Mouse (Mus musculus): ENCODE results near the gene Zan. TPM values are rescaled to one million over a fixed set of nuclear protein-coding genes. Genes with fewer than 3 reads are reported as not detected.

Gene Zan
- polyA plus RNA-seq, 1 experiment from 2014 or later, result 0.04 TPM

DNA sequence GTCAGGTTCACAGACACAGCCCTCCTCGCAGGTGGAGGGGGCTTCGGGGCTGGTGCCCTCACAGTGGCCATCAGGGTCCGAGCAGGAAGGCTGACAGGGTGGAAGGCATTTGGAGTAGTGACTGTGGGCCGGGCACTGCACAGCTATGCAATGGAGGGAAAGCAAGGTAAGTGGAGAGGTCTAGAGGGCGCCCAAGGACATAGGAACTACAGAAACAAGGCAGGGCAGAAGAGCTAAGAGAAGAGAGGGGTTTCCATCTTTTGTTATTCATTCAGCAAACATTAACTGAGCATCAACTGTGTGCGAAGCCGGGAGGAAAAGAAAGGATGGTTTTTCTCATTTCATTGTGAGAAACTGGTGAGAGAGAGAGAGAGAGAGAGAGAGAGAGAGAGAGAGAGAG is 82.4 kb downstream of the Zan start:
- Histone ChIP-seq H3K9me3 (no peaks in the 10 kb centered on the region), H3K36me3 (no peaks in the 10 kb centered on the region), H3K4me3 (no peak overlapping the region), H3K4me2 (replicated peaks) (no peak overlapping the region), H3K9ac (no peak overlapping the region), H3K27me3 (replicated peaks) (no peaks in the 10 kb centered on the region), H3K4me1 (no peaks in the 10 kb centered on the region), H3K27ac (no peak overlapping the region)
- WGBS, result 47% methylated on average over 7 of the region's 7 CpGs
- ATAC-seq (ENCODE audit: low FRiP score, low read depth), result no peak

DNA sequence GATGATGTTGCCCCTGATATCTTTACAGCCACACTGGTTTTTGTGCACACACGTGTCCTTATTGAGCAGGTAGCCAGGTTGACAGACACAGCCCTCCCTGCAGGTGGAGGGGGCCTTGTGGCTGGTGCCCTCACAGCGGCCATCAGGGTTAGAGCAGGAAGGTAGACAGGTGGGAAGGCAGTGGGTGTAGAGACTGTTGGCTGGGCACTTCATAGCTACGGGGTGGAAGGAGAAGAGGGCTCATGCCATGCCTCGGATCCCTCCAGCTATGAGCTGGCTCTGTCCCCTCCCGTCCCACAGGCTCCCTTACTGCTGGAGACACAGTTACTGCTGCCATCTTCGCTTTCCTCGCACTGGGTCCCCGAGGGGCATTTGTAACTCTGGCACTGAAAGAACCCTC is 85.2 kb downstream of the Zan start:
- H3K27me3 ChIP-seq (replicated peaks), result no peaks in the 10 kb centered on the region
- 87% methylated on average over 8 of the region's 8 CpGs for WGBS
- H3K9me3 ChIP-seq, result no peaks in the 10 kb centered on the region
- H3K27ac ChIP-seq, result no peak overlapping the region
- H3K36me3 ChIP-seq, result no peaks in the 10 kb centered on the region
- no peak overlapping the region for H3K9ac ChIP-seq
- no peak overlapping the region for H3K4me3 ChIP-seq
- no peak overlapping the region for H3K4me2 ChIP-seq (replicated peaks)
- no peak for ATAC-seq (ENCODE audit: low FRiP score, low read depth)
- no peaks in the 10 kb centered on the region for H3K4me1 ChIP-seq

DNA sequence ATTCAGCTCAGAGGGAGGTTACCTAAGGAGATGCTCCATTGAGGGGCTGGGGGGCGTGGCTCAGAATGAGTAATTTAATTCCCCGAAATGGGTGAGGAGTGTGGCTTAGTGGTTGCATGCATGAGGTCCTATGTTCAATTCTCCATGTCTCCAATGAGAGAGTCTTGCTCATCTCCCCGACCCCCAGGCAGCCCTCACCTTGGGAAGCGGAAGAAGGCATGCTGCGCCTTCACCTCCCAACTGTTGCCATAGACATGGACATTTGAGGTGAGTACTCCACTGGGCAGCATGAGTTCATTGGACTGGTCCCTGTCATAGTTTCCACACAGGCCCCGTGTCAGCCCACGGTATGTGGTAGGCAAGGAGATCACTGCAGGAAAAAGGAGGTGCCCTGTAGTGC is 90.2 kb downstream of the Zan start:
- H3K36me3 ChIP-seq, result no peaks in the 10 kb centered on the region
- H3K27ac ChIP-seq, result no peak overlapping the region
- H3K27me3 ChIP-seq (replicated peaks), result no peaks in the 10 kb centered on the region
- 84% methylated on average over 7 of the region's 7 CpGs for WGBS
- no peak overlapping the region for H3K9ac ChIP-seq
- H3K4me3 ChIP-seq, result no peak overlapping the region
- no peak for ATAC-seq (ENCODE audit: low FRiP score, low read depth)
- H3K9me3 ChIP-seq, result no peaks in the 10 kb centered on the region
- H3K4me1 ChIP-seq, result no peaks in the 10 kb centered on the region
- no peak overlapping the region for H3K4me2 ChIP-seq (replicated peaks)

DNA sequence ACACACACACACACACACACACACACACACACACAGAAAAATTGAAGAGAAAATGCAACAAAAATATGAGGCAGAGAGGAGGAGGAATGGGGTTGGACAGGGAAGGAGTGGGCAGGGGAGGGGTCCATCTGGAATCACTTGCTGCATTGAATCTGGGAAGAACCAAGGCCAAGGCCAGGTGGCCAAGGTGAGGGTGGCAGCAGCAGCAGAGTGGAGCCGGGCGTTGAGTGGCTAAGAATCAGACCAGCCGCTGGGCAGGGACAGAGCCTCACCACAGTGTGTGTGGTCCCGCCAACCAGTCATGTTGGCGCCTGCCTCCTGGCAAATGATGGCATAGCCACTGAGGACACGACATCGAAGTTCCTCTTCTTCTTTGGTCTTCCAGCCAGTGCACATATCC is 93.4 kb downstream of the Zan start:
- Histone ChIP-seq H3K9me3 (no peaks in the 10 kb centered on the region), H3K36me3 (no peaks in the 10 kb centered on the region), H3K4me1 (no peaks in the 10 kb centered on the region), H3K9ac (no peak overlapping the region), H3K27me3 (replicated peaks) (no peaks in the 10 kb centered on the region), H3K4me2 (replicated peaks) (no peak overlapping the region), H3K27ac (no peak overlapping the region), H3K4me3 (no peak overlapping the region)
- ATAC-seq (ENCODE audit: low FRiP score, low read depth), result no peak
- WGBS, result 84% methylated on average over 7 of the region's 7 CpGs

DNA sequence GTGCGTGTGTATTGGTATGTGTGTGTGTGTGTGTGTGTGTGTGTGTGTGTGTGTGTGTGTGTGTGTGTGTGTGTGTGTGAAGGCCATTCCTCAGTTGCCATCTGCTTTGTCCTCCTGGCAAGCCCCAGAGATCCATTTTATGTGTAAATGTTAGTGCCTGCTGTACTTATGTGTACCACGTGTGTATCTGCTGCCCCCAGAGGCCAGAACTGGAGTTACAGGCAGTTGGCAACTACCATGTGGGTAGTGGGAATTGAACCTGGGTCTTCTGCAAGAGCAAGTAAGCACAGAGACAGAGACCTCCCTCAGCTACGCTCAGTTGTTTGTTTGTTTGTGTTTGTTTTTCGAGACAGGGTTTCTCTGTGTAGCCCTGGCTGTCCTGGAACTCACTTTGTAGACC is 95.7 kb downstream of the Zan start:
- no peaks in the 10 kb centered on the region for H3K36me3 ChIP-seq
- H3K9me3 ChIP-seq, result no peaks in the 10 kb centered on the region
- H3K4me1 ChIP-seq, result no peaks in the 10 kb centered on the region
- H3K4me3 ChIP-seq, result no peak overlapping the region
- H3K9ac ChIP-seq, result no peak overlapping the region
- ATAC-seq (ENCODE audit: low FRiP score, low read depth), result no peak
- no peaks in the 10 kb centered on the region for H3K27me3 ChIP-seq (replicated peaks)
- WGBS, result 59% methylated on average over 4 of the region's 4 CpGs
- H3K4me2 ChIP-seq (replicated peaks), result no peak overlapping the region
- H3K27ac ChIP-seq, result no peak overlapping the region

DNA sequence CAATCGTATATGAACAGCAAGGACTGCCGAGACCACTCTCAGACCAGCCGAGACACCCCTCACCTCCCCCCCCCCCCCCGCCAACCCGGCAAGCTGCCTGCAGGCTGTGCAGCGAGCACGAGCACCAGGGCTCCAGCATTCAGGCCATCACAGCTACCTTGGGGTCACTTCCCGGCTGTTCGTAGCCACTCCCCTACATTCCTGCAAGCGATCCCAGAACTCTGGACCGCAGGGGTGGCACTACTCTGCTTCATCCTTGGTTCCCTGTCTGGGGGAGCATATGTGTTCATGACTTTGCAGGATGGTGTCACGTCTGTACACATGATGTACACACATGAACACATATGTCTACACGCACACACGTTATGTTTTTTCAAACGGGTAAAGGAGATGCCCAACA is 99.3 kb downstream of the Zan start:
- Histone ChIP-seq H3K4me3 (no peak overlapping the region), H3K9me3 (no peaks in the 10 kb centered on the region), H3K9ac (no peak overlapping the region), H3K4me2 (replicated peaks) (no peak overlapping the region), H3K36me3 (peaks cover 25% of the 10 kb centered on the region), H3K27me3 (replicated peaks) (no peaks in the 10 kb centered on the region), H3K4me1 (no peaks in the 10 kb centered on the region), H3K27ac (no peak overlapping the region)
- 32% methylated on average over 11 of the region's 15 CpGs for WGBS
- ATAC-seq (ENCODE audit: low FRiP score, low read depth), result no peak

DNA sequence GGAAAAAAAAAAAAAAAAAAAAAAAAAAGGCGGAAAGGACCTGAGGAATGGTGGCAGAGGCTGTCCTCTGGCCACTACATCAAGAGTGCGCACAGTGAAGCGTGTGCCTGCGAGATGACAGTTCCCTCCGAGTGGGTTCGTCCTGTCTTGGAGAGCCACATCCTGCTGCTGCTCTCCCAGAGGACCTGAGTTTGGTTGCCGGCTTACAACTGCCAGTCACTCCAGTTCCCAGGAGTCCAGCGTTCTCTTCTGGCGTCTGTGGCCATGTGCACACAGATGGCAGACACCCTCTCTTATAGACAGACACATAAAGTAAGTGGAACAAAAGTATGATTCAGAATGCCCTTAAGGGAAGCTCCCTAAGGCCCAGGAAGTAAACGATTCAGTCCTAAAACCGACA is 99.7 kb downstream of the Zan start:
- ATAC-seq (ENCODE audit: low FRiP score, low read depth), result no peak
- no peaks in the 10 kb centered on the region for H3K27me3 ChIP-seq (replicated peaks)
- H3K36me3 ChIP-seq, result peaks cover 30% of the 10 kb centered on the region
- H3K4me1 ChIP-seq, result no peaks in the 10 kb centered on the region
- no peaks in the 10 kb centered on the region for H3K9me3 ChIP-seq
- H3K4me3 ChIP-seq, result no peak overlapping the region
- H3K27ac ChIP-seq, result no peak overlapping the region
- H3K9ac ChIP-seq, result no peak overlapping the region
- H3K4me2 ChIP-seq (replicated peaks), result no peak overlapping the region
- 33% methylated on average over 10 of the region's 11 CpGs for WGBS

DNA sequence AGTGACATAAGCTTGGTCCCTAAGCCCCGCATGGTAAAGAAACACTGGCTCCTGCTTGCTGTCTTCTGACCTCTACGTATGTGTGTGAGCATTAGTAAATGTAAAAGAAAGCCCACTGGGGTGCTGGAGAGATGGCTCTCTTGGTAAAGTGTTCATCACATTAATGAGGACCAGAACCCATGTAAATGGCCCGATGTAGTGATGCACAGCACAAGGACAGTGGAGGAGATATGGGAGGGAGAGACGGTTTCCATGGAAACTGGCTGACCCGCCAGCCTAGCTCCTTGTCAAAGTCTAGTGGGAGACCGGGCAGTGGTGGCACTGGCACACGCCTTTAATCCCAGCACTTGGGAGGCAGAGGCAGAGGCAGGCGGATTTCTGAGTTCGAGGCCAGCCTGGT is 100.1 kb downstream of the Zan start:
- Histone ChIP-seq H3K27ac (no peak overlapping the region), H3K4me3 (no peak overlapping the region), H3K4me2 (replicated peaks) (no peak overlapping the region), H3K27me3 (replicated peaks) (no peaks in the 10 kb centered on the region), H3K4me1 (no peaks in the 10 kb centered on the region), H3K36me3 (peaks cover 34% of the 10 kb centered on the region), H3K9me3 (no peaks in the 10 kb centered on the region), H3K9ac (no peak overlapping the region)
- no peak for ATAC-seq (ENCODE audit: low FRiP score, low read depth)
- 54% methylated on average over 9 of the region's 9 CpGs for WGBS

DNA sequence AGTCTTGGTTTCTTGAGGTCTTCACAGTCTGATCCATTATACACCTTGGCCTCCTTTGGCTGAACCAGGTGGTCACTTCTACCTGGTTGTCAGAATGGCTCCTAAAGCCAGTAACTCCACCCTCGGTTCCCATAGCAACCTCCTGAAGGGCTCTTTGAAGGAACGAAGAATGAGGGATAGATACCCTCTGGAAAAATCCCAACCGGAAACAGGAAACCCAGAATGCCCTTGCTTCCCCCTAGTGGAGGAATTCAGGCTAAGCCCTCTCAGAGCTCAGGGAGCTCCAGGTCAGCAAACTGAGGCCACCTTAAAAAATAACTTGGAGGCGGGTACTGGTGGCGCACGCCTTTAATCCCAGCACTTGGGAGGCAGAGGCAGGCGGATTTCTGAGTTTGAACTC is 100.7 kb downstream of the Zan start:
- ATAC-seq (ENCODE audit: low FRiP score, low read depth), result no peak
- Histone ChIP-seq H3K9me3 (no peaks in the 10 kb centered on the region), H3K27me3 (replicated peaks) (no peaks in the 10 kb centered on the region), H3K4me3 (no peak overlapping the region), H3K4me1 (no peaks in the 10 kb centered on the region), H3K27ac (no peak overlapping the region), H3K4me2 (replicated peaks) (no peak overlapping the region), H3K36me3 (peaks cover 39% of the 10 kb centered on the region), H3K9ac (no peak overlapping the region)
- WGBS, result 39% methylated on average over 7 of the region's 7 CpGs

DNA sequence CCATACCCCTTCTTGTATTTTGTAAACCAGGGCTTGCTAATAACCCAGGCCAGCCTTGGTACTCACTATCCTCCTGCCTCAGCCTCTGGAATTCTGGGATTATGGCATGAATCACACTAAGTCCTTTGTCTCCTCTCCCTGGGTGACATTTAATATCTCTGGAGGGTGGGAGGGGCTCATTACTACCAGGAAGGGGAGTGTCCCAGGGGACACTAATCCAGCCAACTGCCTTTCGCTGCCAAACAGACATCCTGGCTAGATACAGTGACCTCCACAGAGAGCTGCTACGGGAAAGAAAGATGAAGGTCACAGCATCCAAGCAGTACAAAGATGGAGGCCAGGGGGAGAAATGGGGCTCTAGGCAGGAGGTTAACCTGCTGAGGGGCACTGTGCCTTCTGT is 101.2 kb downstream of the Zan start:
- Histone ChIP-seq H3K4me2 (replicated peaks) (no peak overlapping the region), H3K4me3 (no peak overlapping the region), H3K27me3 (replicated peaks) (no peaks in the 10 kb centered on the region), H3K36me3 (peaks cover 45% of the 10 kb centered on the region), H3K9me3 (no peaks in the 10 kb centered on the region), H3K4me1 (no peaks in the 10 kb centered on the region), H3K27ac (no peak overlapping the region), H3K9ac (no peak overlapping the region)
- 39% methylated on average over 2 of the region's 2 CpGs for WGBS
- ATAC-seq (ENCODE audit: low FRiP score, low read depth), result no peak

DNA sequence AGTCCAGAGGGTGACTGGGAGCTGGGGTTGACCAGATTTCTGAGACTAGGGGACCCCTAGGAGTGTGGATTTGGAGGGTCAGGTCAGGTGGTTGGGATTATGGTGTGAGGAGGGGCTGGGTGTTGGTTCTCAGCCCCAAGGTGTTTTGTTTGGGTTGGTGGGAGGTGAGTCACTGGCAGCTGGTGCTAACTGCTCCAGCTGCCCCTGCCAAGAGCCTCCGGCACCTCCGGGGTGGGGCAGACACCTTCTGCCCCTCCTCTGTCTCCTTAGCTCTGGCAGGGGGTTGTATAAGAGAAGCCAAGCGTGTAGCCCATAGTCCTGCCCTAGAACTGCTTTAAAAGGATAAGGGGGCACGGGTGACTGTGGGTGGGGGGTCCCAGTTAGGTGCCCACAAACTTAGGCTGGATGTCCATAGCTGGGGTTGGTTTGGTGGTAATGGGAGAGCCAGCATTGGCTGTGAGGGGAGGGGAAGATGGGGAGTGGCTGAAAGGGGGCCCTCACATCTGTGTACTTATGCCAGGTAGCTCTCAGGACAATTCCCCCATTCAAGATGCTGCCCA is 102.3 kb downstream of the Zan start:
- Histone ChIP-seq H3K4me3 (no peak overlapping the region), H3K9me3 (no peaks in the 10 kb centered on the region), H3K9ac (no peak overlapping the region), H3K36me3 (peaks cover 54% of the 10 kb centered on the region), H3K4me2 (replicated peaks) (no peak overlapping the region), H3K4me1 (no peaks in the 10 kb centered on the region), H3K27me3 (replicated peaks) (no peaks in the 10 kb centered on the region), H3K27ac (no peak overlapping the region)
- no peak for ATAC-seq (ENCODE audit: low FRiP score, low read depth)
- whole genome bisulfite sequencing, result 82% methylated on average over 4 of the region's 4 CpGs

DNA sequence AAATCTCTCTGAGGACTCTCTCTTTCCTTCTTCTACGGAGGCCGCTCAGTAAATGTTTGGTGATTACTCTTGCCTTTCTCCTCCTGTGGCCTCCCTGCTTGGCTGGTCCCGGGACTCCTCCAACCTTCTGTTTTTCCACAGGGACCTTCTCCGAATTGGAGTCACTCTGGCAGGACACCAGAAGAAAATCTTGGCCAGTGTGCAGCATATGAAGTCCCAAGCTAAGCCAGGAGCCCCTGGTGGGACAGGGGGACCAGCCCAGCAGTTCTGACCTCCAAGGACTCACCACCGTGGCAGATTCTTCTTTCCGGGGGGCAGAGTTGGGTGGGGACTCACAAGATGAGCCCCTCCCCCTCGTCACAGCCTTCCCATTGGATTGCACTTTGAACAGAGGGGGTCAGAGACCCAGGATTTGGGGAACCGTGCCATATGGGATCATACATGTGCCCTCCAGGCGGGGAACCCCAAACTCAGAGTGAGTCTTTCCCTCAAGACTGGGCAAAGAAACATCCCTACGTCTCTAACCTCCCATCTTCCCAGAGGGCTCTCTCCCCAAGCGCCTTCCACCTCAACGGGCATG is 103.4 kb downstream of the Zan start:
- Histone ChIP-seq H3K27ac (no peak overlapping the region), H3K27me3 (replicated peaks) (no peaks in the 10 kb centered on the region), H3K36me3 (peaks cover 66% of the 10 kb centered on the region), H3K4me3 (no peak overlapping the region), H3K9ac (no peak overlapping the region), H3K9me3 (no peaks in the 10 kb centered on the region), H3K4me2 (replicated peaks) (no peak overlapping the region), H3K4me1 (no peaks in the 10 kb centered on the region)
- 88% methylated on average over 12 of the region's 12 CpGs for WGBS
- ATAC-seq (ENCODE audit: low FRiP score, low read depth), result no peak

DNA sequence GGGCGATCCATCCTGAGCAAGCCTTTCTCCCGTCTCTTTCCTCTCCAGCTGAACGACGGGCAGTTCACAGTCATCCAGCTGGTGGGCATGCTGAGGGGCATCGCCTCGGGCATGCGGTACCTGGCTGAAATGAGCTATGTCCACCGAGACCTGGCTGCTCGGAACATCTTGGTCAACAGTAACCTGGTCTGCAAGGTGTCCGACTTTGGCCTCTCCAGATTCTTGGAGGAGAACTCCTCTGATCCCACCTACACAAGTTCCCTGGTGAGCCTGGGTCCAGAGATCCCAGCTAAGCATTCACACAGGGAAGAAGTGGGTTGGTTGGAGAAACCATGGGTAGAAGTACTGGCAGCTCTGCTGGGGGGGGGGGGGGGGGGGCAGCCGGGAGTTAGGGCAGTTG is 107.2 kb downstream of the Zan start:
- Histone ChIP-seq H3K9ac (no peak overlapping the region), H3K4me1 (no peaks in the 10 kb centered on the region), H3K4me3 (no peak overlapping the region), H3K27ac (no peak overlapping the region), H3K36me3 (peaks cover 92% of the 10 kb centered on the region), H3K4me2 (replicated peaks) (no peak overlapping the region), H3K27me3 (replicated peaks) (no peaks in the 10 kb centered on the region), H3K9me3 (no peaks in the 10 kb centered on the region)
- ATAC-seq (ENCODE audit: low FRiP score, low read depth), result no peak
- 98% methylated on average over 10 of the region's 11 CpGs for WGBS

All from neural tube, embryonic 12.5 days (tissue).